Mouse (Mus musculus): ENCODE data around the gene Rora. TPM values are rescaled to one million over a fixed set of nuclear protein-coding genes. Genes with fewer than 3 reads are reported as not detected.
A peak's percentile ranks its signal among the peaks of the same experiment; 100 is the strongest.

Rora gene
- polyA plus RNA-seq, 1 experiment from 2014 or later, result 9.0 TPM

DNA sequence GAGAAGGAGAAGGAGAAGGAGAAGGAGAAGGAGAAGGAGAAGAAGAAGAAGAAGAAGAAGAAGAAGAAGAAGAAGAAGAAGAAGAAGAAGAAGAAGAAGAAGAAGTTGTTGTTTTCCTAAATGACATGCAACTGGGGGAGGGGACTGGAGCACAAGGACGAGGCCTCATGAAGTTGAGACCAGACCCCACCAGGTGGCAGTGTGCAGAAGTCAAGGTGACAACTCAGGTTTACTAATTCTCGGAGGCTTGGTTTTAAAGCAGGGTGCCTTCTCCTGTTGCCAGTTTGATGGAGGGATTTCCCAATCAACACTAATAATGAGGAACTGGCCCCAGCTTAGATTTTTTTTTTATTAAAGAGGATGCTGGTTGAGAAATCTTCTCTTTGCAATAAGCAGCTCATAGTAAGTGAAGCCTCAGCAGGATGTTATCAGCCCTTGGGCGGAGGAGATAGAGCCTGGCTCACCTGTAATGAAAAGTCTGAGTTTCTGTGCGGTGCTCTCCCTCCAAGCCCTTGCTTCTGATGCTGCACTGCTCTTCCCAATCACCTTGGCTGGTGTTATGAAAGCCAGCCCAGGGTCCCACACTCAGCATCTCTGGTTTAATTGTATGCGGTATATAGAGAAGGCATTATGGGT, 303.5 kb downstream of the Rora start:
- ATAC-seq, result no peak
- POLR2A ChIA-PET, result no interaction called here
- H3K27me3 ChIP-seq, result peaks cover 13% of the 10 kb centered on the region
- DNase-seq (ENCODE audit: low read depth, low spot score), result no peak
- peak; percentile 64 for TF ChIP-seq CTCF (IDR thresholded peaks at IDR 0.05)
- CTCF ChIA-PET, result no interaction called here
- in situ Hi-C loops (cut with MboI; ENCODE audit: low pct_unique_long_range_greater_than_20kb), result no loop called here

DNA sequence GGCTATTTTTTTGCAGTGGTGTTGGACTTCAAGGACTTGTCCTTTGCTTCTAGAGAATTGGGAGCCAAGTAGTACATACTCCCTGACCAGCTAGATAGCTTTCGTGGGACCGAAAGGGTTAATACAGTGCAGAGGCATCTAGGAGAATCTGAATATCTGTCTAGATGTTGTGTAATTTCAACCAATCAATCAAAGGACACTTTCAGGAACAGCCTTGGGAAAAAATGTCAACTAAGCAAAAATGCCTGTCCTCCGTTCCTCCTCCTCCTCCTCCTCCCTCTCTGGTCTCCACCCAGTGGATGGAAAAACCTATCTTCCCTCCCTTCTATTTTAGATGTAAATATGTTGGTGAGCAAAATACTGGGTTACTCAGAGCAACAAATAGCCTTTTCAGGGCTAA, 304.2 kb downstream of the Rora start:
- no peak for TF ChIP-seq CTCF (IDR thresholded peaks at IDR 0.05)
- ATAC-seq, result no peak
- H3K27me3 ChIP-seq, result peaks cover 13% of the 10 kb centered on the region
- in situ Hi-C loops (cut with MboI; ENCODE audit: low pct_unique_long_range_greater_than_20kb), result no loop called here
- ChIA-PET POLR2A (no interaction called here), CTCF (no interaction called here)
- no peak for DNase-seq (ENCODE audit: low read depth, low spot score)

- ATAC-seq (no peak), DNase-seq (ENCODE audit: low read depth, low spot score) (no peak)
- in situ Hi-C loops (cut with MboI; ENCODE audit: low pct_unique_long_range_greater_than_20kb), result no loop called here
- H3K27me3 ChIP-seq, result peaks cover 10% of the 10 kb centered on the region
- ChIA-PET CTCF (no interaction called here), POLR2A (no interaction called here)
- TF ChIP-seq CTCF (IDR thresholded peaks at IDR 0.05), result no peak
Observed at GRCm38 (mm10) chr9:68958919-68959318, 305.3 kb downstream of the Rora start.

- ATAC-seq (no peak), DNase-seq (ENCODE audit: low read depth, low spot score) (no peak)
- peaks cover 19% of the 10 kb centered on the region for H3K27me3 ChIP-seq
- ChIA-PET CTCF (no interaction called here), POLR2A (interaction anchor here (0.7 kb wide), 1 partner anchor 130 kb away, joined by 3 read pairs; no protein-coding TSS in a partner anchor)
- in situ Hi-C loops (cut with MboI; ENCODE audit: low pct_unique_long_range_greater_than_20kb), result loop anchor here (5.0 kb wide), 1 partner anchor 328 kb away; no protein-coding TSS in a partner anchor
- no peak for TF ChIP-seq CTCF (IDR thresholded peaks at IDR 0.05)
Observed at GRCm38 (mm10) chr9:68963898-68964297, 310.3 kb downstream of the Rora start.

- ATAC-seq, result no peak
- peak; percentile 39 for TF ChIP-seq CTCF (IDR thresholded peaks at IDR 0.05)
- in situ Hi-C loops (cut with MboI; ENCODE audit: low pct_unique_long_range_greater_than_20kb), result no loop called here
- ChIA-PET CTCF (no interaction called here), POLR2A (no interaction called here)
- peaks cover 10% of the 10 kb centered on the region for H3K27me3 ChIP-seq
- DNase-seq (ENCODE audit: low read depth, low spot score), result no peak
Observed at GRCm38 (mm10) chr9:68966540-68966939, 313.0 kb downstream of the Rora start.

DNA sequence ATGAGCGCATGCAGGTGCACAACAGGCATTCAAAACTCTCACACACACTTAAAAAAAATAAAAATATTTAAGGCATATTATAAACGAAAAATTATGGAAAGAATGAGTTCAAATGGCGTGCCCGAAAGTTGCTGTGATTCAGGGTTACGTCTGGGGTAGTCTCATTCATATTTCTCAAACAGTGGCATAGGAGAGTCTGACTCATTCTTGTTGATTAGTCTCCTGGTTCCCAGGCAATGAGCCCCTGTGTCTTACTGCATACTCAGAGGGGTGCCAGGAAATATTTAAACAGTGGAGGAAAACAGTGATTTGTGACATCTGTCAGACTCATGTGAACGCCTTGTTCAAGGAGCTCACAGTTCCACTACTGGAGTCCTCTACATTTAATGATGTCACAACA, 316.5 kb downstream of the Rora start:
- H3K27me3 ChIP-seq, result peaks cover 16% of the 10 kb centered on the region
- DNase-seq (ENCODE audit: low read depth, low spot score) (no peak), ATAC-seq (no peak)
- ChIA-PET CTCF (no interaction called here), POLR2A (no interaction called here)
- in situ Hi-C loops (cut with MboI; ENCODE audit: low pct_unique_long_range_greater_than_20kb), result no loop called here
- TF ChIP-seq CTCF (IDR thresholded peaks at IDR 0.05), result no peak

- peaks cover 25% of the 10 kb centered on the region for H3K27me3 ChIP-seq
- DNase-seq (ENCODE audit: low read depth, low spot score) (no peak), ATAC-seq (no peak)
- no peak for TF ChIP-seq CTCF (IDR thresholded peaks at IDR 0.05)
- ChIA-PET CTCF (no interaction called here), POLR2A (no interaction called here)
- in situ Hi-C loops (cut with MboI; ENCODE audit: low pct_unique_long_range_greater_than_20kb), result no loop called here
Observed at GRCm38 (mm10) chr9:68972277-68972676, 318.7 kb downstream of the Rora start.

DNA sequence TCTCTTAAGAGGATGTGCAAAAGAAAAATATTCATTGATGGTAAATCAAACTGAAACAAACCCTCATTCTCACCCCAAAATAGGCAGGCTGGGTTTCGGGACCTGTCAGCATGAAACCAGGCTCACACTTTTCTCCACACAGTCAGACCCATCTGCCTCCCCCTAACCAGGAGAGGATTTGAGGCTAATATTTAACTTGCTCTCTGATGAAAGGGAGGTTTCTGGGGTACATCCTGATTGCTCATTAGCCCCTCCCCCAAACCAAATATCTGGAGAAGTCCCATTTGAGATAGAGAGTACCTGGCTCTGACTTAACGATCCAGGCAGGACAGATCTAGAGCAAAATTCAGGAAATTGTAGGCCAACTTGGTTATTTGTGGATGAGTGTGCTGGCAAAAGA, 320.9 kb downstream of the Rora start:
- DNase-seq (ENCODE audit: low read depth, low spot score), result no peak
- in situ Hi-C loops (cut with MboI; ENCODE audit: low pct_unique_long_range_greater_than_20kb), result no loop called here
- CTCF ChIA-PET, result no interaction called here

GRCm38 (mm10) chr9:68976136-68976535, 322.6 kb downstream of the Rora start:
- no peak for ATAC-seq
- peaks cover 28% of the 10 kb centered on the region for H3K27me3 ChIP-seq
- ChIA-PET POLR2A (no interaction called here), CTCF (interaction anchor here (1.6 kb wide), 1 partner anchor 320 kb away, joined by 6 read pairs; no protein-coding TSS in a partner anchor)
- no peak for DNase-seq (ENCODE audit: low read depth, low spot score)
- TF ChIP-seq CTCF (IDR thresholded peaks at IDR 0.05), result no peak
- in situ Hi-C loops (cut with MboI; ENCODE audit: low pct_unique_long_range_greater_than_20kb), result no loop called here

More for the DNA sequence above, 320.9 kb downstream of the Rora start:
- H3K27me3 ChIP-seq, result peaks cover 24% of the 10 kb centered on the region
- no peak for TF ChIP-seq CTCF (IDR thresholded peaks at IDR 0.05)
- POLR2A ChIA-PET, result no interaction called here
- ATAC-seq, result no peak

GRCm38 (mm10) chr9:68976851-68977250, 323.3 kb downstream of the Rora start:
- ChIA-PET POLR2A (no interaction called here), CTCF (interaction anchor here (1.6 kb wide), 1 partner anchor 319 kb away, joined by 6 read pairs; no protein-coding TSS in a partner anchor)
- H3K27me3 ChIP-seq, result peaks cover 28% of the 10 kb centered on the region
- ATAC-seq (no peak), DNase-seq (ENCODE audit: low read depth, low spot score) (no peak)
- in situ Hi-C loops (cut with MboI; ENCODE audit: low pct_unique_long_range_greater_than_20kb), result no loop called here
- TF ChIP-seq CTCF (IDR thresholded peaks at IDR 0.05), result no peak

DNA sequence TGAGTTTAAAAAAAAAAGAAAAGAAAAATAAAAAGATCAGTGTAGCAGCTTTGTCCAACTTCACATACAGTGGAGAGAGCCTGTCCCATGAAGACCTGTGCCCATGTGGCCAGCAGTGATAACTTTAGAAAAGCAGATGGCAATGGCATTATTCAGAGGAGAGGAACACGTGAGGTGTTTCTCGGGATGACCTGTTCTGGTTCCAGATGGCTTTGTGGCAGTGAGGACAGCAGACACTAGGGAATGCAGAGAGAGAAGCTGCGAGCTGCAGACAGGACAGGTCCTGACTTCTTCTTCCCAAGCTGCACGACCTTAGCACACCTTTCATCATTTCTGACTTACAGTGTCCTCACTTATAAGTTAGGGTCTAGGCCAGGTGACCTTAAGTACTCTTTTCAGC, 325.1 kb downstream of the Rora start:
- DNase-seq (ENCODE audit: low read depth, low spot score), result no peak
- in situ Hi-C loops (cut with MboI; ENCODE audit: low pct_unique_long_range_greater_than_20kb), result no loop called here
- peaks cover 29% of the 10 kb centered on the region for H3K27me3 ChIP-seq
- POLR2A ChIA-PET, result interaction anchor here (0.6 kb wide), 1 partner anchor 362 kb away, joined by 5 read pairs; no protein-coding TSS in a partner anchor
- ATAC-seq, result no peak
- no peak for TF ChIP-seq CTCF (IDR thresholded peaks at IDR 0.05)
- CTCF ChIA-PET, result no interaction called here

DNA sequence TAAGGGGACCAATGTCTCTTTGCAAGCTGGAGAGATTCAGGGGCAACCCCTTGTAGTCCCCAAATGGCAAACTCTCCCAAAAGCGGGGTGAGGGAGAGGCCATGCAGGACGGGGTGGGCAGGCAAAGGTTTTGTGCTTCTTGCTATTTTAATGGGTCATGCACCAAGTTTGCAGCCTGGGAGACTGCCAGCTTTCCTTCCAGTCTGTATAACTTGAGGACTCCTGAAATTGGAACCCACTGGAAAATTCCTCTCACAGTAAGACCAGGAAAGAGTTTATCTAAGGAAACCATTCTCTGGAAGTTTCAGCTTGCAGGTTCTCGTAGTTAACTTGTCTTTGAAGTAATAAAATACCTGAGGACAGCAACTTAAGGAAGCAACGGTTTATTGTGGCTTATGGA, 326.5 kb downstream of the Rora start:
- no peak for TF ChIP-seq CTCF (IDR thresholded peaks at IDR 0.05)
- ATAC-seq, result no peak
- DNase-seq (ENCODE audit: low read depth, low spot score), result no peak
- CTCF ChIA-PET, result no interaction called here
- POLR2A ChIA-PET, result no interaction called here
- in situ Hi-C loops (cut with MboI; ENCODE audit: low pct_unique_long_range_greater_than_20kb), result no loop called here
- H3K27me3 ChIP-seq, result peaks cover 25% of the 10 kb centered on the region

Data from Patski (cell line).